Mouse (Mus musculus): ENCODE data around the gene Ipo4.
A peak's percentile ranks its signal among the peaks of the same experiment; 100 is the strongest.

Gene Ipo4

DNA sequence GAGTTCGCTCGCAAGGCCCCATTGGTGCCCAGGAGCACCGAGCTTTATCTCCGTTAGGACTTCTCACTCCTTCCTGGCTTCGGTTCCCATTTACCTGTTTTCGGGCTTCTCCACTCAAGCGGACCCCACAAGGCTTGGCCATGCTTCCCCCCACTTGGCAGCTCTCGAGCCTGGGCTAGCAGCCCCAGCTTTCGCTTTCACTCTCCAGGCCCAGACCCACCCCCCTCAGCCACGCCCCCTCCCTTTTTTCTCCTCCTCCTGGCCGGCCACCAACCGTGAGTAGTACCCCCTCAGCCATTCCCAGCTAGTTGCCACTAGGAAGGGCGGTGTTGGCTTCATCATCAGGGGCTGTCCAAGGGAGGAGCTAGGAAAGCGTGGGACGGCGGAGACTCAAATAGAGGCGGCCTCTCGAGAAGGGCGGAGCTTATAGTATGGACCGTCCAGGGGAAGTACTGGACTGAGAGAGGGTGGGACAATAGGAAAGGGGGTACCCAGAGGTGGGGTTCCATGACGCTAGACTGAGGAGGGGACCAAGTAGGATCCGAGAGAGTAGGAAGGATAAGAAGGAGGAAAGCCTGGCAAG lies 44.9 kb downstream of the Ipo4 start, which contains the start of gene Psme2:
TSS of gene Psme2 (minus strand) at position 366 of the 583 bp plus-strand sequence.
- peak; percentile 90 to 95 for DNase-seq (ENCODE audit: low spot score in 2 of 2)

DNA sequence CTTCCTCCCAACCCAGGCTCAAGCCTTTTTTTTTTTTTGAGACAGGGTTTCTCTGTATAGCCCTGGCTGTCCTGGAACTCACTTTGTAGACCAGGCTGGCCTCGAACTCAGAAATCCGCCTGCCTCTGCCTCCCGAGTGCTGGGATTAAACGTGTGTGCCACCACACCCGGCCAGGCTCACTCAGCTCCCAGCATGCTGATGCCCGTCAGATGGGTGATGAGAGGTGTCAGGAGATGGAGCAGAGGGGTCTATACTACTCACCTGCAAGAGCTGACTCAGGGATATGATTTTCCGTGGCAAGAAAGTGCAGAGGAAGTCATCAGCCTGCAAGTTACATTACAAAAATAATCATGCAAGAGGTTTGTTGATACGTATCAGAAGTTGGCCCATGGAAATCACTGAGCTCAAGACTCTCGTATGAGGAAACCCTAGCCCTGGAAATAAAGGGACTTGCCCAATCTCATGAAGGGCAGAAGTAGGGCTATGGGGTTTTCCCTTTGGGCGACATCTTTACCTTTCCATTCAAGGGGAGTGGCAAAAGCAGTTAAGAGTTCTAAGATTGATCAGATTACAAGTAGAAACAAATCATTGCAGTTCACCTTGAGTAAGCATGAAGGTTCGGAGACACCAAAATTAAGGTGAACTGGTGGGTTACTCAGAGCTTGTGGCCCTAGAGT lies 45.8 kb downstream of the Ipo4 start:
- no peak for DNase-seq (ENCODE audit: low spot score in 2 of 2)

DNA sequence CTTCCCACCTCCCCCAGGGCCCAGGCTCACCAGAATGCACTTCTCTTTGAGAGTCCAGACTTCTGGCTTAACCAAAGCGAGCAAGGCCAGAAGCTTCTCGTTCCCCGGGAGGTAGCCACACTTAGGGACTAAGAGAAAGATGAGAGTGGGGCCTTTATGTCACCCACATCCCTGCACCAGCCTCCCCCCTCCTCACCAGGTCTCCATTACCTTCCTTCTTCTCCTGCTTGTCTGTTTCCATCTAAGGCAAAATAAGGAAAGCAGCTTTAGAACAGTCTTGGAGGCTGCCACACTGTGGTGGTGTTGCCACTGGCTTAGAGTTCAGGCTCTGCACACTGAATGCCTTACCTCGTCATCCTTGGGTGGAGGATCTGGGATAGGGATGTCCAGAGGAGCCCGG lies 46.5 kb downstream of the Ipo4 start:
- DNase-seq (ENCODE audit: low spot score in 2 of 2) = no peak

GRCm38 (mm10) chr14:55586149-55586548 lies 49.6 kb downstream of the Ipo4 start:
- no peak for DNase-seq (ENCODE audit: low spot score in 2 of 2)

GRCm38 (mm10) chr14:55585566-55585960 lies 50.2 kb downstream of the Ipo4 start:
- no peak for DNase-seq (ENCODE audit: low spot score in 2 of 2)

- DNase-seq (ENCODE audit: low spot score in 2 of 2) = peak in 1 of 2 experiments; percentile 62
These were observed 50.8 kb downstream of the Ipo4 start, which contains the start of gene Emc9 for GRCm38 (mm10) chr14:55584702-55585565. Emc9 (minus strand) TSS chr14:55585302.

DNA sequence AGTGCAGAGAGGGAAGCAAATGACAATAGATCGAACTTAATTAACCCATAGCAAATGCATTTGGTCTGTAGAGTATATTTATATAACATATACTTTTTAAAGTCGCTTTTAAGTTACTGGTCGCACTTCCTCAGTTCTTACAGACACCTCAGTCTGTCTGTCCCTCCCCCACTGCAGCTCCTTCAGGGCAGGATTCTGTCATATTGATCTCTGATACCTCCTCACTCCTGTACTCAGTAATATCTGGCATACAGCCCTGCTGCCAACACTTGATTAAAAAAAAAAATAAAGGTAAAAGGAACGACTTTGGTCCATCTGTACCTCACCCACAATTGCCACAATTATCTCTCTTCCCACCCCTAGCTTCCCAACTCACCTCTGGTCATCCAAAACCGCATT lies 51.5 kb downstream of the Ipo4 start:
- DNase-seq (ENCODE audit: low spot score in 2 of 2) = no peak

- DNase-seq (ENCODE audit: low spot score in 2 of 2) = no peak
These were observed 53.6 kb downstream of the Ipo4 start for GRCm38 (mm10) chr14:55581981-55582681.

GRCm38 (mm10) chr14:55580731-55581130 lies 55.0 kb downstream of the Ipo4 start:
- no peak for DNase-seq (ENCODE audit: low spot score in 2 of 2)

DNA sequence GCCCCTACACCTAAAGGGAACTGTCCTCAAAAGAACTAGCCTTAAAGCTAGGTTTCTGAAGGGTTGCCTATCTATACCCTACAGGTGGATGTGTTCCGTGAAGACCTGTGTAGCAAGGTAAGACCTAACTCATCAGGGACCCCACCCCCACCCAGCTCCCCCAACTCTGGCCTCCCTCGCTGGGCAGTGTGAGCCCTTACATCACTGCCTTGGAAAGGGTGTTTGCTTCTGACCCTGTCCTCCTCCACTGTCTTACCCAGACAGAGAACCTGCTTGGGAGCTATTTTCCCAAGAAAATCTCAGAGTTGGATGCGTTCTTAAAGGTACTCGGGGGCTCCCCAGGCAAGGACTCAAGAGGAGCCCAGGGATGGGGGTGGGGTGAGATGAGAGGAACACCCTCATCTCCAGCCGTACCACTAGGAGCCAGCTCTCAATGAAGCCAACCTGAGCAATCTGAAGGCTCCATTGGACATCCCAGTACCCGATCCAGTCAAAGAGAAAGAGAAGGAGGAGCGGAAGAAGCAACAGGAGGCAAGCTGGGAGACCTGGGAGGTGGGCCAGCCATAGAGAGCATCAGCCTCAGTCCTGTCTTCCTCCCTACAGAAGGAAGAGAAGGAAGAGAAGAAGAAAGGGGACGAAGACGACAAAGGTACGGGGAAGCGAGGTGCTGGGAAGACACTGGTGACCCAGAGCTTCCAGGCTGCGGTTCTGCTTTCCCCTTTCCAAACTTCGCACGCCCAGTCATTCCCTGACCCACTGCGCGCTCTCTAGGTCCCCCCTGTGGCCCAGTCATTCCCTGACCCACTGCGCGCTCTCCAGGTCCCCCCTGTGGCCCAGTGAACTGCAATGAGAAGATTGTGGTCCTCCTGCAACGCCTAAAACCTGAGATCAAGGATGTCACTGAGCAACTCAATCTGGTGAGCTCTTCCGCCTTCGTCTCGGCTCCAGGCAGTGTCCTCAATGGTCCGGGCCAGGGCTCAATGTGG lies 56.0 kb downstream of the Ipo4 start:
- no peak for DNase-seq (ENCODE audit: low spot score in 2 of 2)

- DNase-seq (ENCODE audit: low spot score in 2 of 2) = no peak
These were observed 57.0 kb downstream of the Ipo4 start for GRCm38 (mm10) chr14:55578668-55579269.

DNA sequence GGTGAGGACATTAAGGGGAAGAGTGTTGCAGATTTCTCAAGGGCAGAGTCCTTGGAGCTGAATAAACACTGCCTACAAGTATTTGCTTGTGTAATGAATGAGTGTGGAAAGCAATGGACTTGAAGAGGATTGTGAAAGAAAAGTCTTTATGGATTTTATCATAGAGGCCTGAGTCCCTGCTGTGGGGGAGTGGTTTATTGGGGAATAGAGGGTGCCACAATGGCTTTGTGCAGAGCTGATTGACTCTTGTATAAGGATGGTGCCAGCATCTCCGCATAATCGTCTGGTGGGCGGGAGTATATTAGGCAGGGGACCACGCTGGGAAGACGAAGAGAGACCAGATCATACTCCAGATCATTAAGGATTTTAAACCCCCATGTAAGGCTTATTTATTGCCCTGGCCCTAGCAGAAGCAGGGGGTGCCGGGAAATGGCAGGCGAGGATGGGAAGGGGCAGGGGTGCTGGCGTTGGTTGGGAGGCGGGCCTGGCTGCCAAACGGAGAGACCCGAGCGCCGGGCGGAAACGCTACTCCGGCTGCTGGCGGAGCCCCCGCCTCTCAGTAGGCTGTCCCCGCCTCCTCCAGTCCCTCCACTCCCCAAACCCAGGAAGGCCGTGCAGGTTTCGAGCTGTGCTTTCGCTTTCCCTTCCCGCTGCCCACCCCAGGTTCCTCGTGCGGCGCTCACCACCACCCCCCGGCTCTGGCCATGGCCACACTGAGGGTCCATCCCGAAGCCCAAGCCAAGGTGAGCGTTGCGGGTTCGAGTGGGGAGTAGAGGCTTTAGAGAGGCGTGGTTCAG lies 57.7 kb downstream of the Ipo4 start, which contains the start of gene Psme1:
TSS of gene Psme1 (plus strand) at position 253 of the 797 bp plus-strand sequence.
- DNase-seq (ENCODE audit: low spot score in 2 of 2) = peak in 1 of 2 experiments; percentile 65

DNA sequence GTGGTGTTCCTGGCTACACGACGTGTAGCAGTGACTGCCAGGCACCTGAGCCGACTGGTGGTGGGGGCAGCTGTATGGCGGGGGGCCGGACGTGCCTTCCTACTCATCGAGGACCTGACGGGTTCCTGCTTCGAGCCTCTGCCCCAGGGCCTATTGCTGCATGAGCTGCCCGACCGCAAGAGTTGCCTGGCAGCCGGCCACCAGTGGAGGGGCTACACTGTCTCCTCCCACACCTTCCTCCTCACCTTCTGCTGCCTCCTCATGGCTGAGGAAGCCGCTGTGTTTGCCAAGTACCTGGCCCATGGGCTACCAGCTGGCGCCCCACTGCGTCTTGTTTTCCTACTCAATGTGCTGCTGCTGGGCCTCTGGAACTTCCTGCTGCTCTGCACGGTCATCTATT lies 59.4 kb downstream of the Ipo4 start:
- DNase-seq (ENCODE audit: low spot score in 2 of 2) = peak in 1 of 2 experiments; percentile 43

GRCm38 (mm10) chr14:55575711-55576110 lies 60.0 kb downstream of the Ipo4 start:
- no peak for DNase-seq (ENCODE audit: low spot score in 2 of 2)
